Mouse (Mus musculus): ENCODE data around the gene Cyp2e1.

Cyp2e1 gene

DNA sequence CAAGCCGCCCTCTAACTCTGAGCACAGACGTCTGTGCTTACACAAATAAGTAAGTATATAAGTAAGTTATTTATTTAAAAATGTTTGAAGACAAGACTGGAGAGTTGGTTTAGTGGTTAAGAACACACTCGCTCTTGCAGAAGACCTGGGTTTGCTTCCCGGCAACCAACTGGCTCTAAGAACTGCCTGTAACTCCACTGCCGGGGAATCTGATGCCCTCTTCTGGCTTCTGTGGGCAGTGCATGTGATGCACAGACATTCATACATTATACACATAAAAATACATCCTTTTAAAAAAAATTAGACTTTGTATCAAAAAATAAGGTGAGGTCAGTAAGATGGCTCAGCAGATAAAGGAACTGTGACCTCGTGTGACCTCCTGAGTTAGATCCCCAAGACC, 47.0 kb downstream of the Cyp2e1 start:
- DNase-seq (ENCODE audit: low spot score in 2 of 2) = no peak

DNA sequence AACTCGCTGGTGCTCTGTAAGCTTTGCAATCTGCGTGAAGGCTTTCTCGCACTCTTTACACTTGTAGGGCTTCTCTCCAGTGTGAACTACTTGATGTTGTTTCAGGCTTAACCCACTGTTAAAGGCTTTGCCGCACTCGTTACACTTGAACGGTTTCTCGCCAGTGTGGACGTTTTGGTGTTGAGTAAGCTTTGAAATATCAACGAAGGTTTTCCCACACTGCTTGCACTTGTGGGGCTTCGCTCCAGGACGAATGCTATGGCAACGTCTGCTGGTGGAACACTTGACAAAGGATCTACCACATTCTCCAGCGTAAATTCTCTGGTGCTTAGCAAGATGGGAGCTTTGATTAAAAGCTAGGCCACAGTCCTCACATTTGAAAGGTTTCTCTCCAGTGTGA, 48.2 kb downstream of the Cyp2e1 start:
- DNase-seq (ENCODE audit: low spot score in 2 of 2) = no peak

DNA sequence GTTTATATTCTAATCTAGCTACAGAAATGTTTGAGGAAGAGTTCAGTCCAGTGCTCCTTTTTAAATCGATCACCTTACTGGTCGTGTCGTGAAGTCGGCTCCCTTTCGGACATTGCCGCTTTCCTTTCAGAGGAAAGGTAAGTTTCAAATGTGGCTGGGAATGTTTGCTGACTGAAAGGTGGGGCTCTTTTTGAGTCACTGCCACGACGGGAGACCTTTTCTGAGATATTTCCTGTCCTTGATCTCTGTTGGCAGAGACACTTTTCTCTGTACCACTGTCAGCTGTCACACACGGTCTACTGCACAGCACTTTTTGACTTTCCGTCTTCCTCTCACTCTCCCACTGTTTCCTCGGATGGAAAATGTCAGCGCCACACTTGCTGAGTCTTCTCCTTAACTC, 49.3 kb downstream of the Cyp2e1 start:
- DNase-seq (ENCODE audit: low spot score in 2 of 2) = no peak

DNA sequence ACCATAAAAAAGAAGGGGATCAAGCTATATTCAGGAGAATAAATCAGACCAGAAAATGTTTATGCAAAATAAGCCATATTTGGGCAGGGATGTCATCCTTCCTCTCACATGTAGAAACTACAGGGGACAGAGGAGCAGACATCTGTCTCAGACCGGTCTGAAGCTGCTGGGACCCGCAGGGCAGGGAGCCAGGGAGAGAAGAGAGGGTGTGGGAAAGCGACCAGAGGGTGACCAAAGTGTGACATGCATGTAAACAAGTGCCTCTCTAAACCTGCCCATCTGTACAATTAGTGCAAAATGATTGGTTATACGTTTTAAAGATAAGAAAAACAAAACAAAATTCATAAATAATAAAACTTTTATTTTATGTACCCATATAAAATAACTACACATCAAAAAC, 56.6 kb downstream of the Cyp2e1 start:
- DNase-seq (ENCODE audit: low spot score in 2 of 2) = no peak

DNA sequence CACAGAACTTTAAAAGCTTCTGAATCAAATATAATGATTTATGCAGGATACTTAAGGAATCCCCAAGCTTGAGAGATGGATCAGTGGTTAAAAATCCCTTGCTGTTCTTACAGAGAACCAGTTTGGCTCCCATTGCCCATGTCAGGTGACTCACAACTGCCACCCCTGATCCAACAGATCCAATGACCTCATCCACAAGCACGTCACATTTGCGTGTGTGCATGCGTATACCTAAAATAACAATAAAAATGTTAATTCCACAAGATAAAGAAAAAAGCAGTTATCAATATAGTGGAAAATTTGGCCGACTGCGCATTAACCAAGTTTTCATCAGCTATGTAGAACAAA, 57.7 kb downstream of the Cyp2e1 start:
- DNase-seq (ENCODE audit: low spot score in 2 of 2) = no peak

DNA sequence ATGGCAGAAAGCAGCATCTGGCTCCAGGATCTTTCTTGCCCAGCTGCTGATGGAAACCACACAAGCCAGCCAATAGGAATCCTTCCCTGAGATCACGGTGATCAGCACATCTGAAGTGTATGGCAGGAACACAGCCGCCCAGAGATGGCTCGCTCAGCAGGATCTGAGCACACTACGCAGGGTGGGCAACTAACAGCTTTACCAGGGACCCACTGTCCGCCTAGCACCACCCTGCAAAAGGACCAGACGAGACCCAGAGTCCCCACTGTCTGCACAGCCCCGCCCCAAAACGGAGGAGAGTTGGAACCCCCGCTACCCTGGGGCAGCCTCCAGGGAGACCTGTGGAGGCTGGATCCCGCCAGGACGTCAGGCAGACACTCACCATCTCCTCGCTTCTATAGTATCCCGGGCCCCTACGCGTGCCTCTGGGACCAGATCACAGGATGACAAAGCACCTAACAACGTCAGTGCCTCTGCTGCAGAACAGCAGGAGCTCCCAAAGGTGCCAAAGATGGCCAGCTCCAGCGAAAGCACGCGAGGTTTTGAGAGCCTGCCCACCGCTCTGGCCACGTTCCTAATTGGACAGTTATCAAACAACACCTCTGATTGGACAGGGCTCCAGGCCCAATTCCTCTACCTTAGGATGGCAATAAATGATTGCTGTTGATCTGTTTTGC, 58.3 kb downstream of the Cyp2e1 start, which contains the start of gene Zfp941:
Zfp941 (minus strand) TSS at position 526 of the 677 bp plus-strand sequence.
- no peak for DNase-seq (ENCODE audit: low spot score in 2 of 2)

DNA sequence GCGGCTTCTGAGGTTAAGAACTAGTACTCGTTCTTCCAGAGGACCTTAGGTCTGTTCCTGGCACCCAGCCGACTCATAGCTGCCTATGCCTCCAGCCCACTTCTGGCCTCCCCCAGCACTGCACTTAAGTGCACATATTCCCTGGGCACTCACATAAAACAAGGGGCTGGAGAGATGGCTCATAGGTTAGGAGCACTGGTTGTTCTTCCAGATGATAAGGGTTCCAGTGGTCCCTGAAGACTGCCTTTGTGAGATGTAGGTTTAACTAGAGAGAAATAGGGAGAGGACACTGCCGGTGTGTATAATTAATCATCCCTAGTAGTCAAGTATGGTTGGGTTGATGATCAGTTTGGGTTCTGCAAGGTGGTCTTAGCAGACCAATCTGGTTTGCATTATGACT, 59.2 kb downstream of the Cyp2e1 start:
- DNase-seq (ENCODE audit: low spot score in 2 of 2) = no peak

Data from urinary bladder, adult 18-20 months (tissue).